Mouse (Mus musculus) embryo, embryonic 9.5 days (tissue): ENCODE measurements around the gene Dusp1.

ENCODE experiments used
- DNase-seq: peaks from one replicate; pipeline ENCODE4 v3.0.0-alpha.2; 2017; ENCODE audit errors: extremely low spot score

Gene Dusp1

GRCm38 (mm10) chr17:26584063-26584462, 22.1 kb upstream of the Dusp1 start:
- no peak for DNase-seq

- DNase-seq = no peak
These were observed 21.7 kb upstream of the Dusp1 start for GRCm38 (mm10) chr17:26583606-26584005.

- no peak for DNase-seq
These were observed 21.1 kb upstream of the Dusp1 start for GRCm38 (mm10) chr17:26583056-26583455.

- no peak for DNase-seq
These were observed 20.4 kb upstream of the Dusp1 start for GRCm38 (mm10) chr17:26582297-26582696.

GRCm38 (mm10) chr17:26580873-26581401, 19.0 kb upstream of the Dusp1 start:
- DNase-seq = no peak

- no peak for DNase-seq
These were observed 17.5 kb upstream of the Dusp1 start for GRCm38 (mm10) chr17:26579396-26579795.

- DNase-seq = no peak
These were observed 16.8 kb upstream of the Dusp1 start for GRCm38 (mm10) chr17:26578771-26579170.

- DNase-seq = no peak
These were observed 16.2 kb upstream of the Dusp1 start for GRCm38 (mm10) chr17:26578162-26578561.

GRCm38 (mm10) chr17:26577309-26577708, 15.4 kb upstream of the Dusp1 start:
- no peak for DNase-seq

- no peak for DNase-seq
These were observed 14.9 kb upstream of the Dusp1 start for GRCm38 (mm10) chr17:26576833-26577232.

GRCm38 (mm10) chr17:26575786-26576690, 14.1 kb upstream of the Dusp1 start:
- no peak for DNase-seq

GRCm38 (mm10) chr17:26574701-26575100, 12.8 kb upstream of the Dusp1 start:
- DNase-seq = no peak

- no peak for DNase-seq
These were observed 12.2 kb upstream of the Dusp1 start for GRCm38 (mm10) chr17:26574118-26574517.

GRCm38 (mm10) chr17:26572265-26572664, 10.3 kb upstream of the Dusp1 start:
- DNase-seq = no peak

- no peak for DNase-seq
These were observed 9.4 kb upstream of the Dusp1 start for GRCm38 (mm10) chr17:26571377-26571776.

- no peak for DNase-seq
These were observed 8.8 kb upstream of the Dusp1 start for GRCm38 (mm10) chr17:26570651-26571118.

- no peak for DNase-seq
These were observed 7.8 kb upstream of the Dusp1 start for GRCm38 (mm10) chr17:26569594-26570350.

- DNase-seq = no peak
These were observed 5.9 kb upstream of the Dusp1 start for GRCm38 (mm10) chr17:26567818-26568173.

- no peak for DNase-seq
These were observed 5.4 kb upstream of the Dusp1 start for GRCm38 (mm10) chr17:26567142-26567817.

- no peak for DNase-seq
These were observed 2.5 kb upstream of the Dusp1 start for GRCm38 (mm10) chr17:26564439-26564838.

GRCm38 (mm10) chr17:26563476-26563875, 1.5 kb upstream of the Dusp1 start:
- DNase-seq = no peak

GRCm38 (mm10) chr17:26562292-26562691, 364 bp upstream of the Dusp1 start:
- DNase-seq = no peak
